Mouse (Mus musculus) left cerebral cortex, adult 18-20 months (tissue): ENCODE data around the gene Ddx58. TPM values are rescaled to one million over a fixed set of nuclear protein-coding genes. Genes with fewer than 3 reads are reported as not detected.

Experiments used
- DNase-seq, 2 experiments: peaks; one replicate each; pipeline ENCODE4 v3.0.0; 2021 to 2022; ENCODE audit warnings: low spot score in 2 of 2, mixed read lengths in 1 of 2
- long read RNA-seq, 2 experiments: library from polyadenylated mRNA; stranded (forward); transcript quantifications; one replicate each; pipeline ENCODE4 v2.0.0; 2021
- total RNA-seq, 2 experiments: library from RNA; stranded (reverse); gene quantifications; 2 replicates each; pipeline ENCODE4 v1.2.3; 2021

Gene Ddx58
- total RNA-seq = 1 to 10 TPM; 4.0 to 4.4 TPM
- long read RNA-seq, experiment 1, partial matches to known transcripts = 1 of 5 reads
- long read RNA-seq, experiment 1, other reads (novel, unspliced or antisense) = 2 of 5 reads
- long read RNA-seq, experiment 2, partial matches to known transcripts = 1 of 4 reads
- long read RNA-seq, experiment 2, other reads (novel, unspliced or antisense) = 1 of 4 reads

DNA sequence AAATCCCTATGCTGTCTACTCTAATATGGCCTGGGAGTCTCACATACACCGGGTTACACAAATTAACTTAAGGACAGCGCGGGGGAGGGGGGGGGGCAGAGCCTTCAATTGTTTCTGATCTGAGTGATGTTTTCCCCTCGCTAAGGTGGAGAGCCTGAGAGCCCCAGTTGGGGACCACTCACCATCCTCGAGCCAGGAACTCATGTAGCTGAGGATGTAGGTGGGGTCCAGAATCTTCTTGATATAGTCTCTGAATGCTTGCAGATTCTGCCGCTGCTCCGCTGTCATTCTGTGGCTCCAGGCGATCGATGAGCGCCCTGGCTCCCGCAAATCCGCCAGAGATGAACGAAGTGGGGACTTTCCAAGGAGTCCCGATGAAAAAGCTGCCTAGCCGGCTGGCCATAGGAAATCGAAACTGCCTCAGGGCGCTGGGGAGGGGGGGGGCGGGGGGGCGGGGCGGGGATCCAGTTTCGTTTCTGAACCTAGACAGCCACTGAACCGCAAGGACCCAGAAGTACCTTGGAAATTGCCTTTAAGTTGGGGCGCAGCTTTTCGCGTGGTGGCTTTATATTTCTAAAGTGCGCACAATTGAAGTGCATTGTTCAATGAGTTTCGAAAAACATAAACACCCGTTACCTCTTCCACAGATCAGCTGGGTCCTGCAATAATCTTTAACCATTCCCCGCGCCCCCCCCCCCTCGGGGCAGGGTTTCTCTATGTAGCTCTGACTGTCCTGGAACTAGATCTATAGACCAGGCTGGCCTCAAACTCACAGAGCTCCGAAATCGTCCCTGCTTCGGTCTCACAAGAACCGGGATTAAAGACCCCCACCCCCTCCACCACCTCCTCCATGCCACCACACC lies at the start of gene Ddx58:
Gene Ddx58 (minus strand): TSS at position 420 of the 863 bp plus-strand sequence.
- no peak for DNase-seq

DNA sequence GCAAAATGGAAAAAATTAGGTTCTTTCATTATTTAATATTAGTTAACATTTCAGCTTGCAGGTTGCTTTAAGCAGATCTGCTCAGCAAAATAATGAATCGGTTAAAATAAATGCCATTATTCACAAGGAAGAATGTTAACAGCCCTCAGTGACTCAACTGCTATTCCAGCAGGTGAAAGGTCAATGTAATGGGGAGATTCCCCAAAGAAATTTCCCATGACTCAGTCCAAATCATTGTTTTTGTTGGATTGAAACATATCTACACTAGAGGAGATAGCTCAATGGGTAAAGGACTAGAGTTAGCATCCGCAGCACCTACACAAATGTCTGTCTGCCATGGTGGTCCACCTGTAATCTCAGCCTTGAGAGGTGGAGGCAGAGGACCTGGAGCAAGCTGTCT lies 49.4 kb upstream of the Ddx58 start:
- DNase-seq = no peak

DNA sequence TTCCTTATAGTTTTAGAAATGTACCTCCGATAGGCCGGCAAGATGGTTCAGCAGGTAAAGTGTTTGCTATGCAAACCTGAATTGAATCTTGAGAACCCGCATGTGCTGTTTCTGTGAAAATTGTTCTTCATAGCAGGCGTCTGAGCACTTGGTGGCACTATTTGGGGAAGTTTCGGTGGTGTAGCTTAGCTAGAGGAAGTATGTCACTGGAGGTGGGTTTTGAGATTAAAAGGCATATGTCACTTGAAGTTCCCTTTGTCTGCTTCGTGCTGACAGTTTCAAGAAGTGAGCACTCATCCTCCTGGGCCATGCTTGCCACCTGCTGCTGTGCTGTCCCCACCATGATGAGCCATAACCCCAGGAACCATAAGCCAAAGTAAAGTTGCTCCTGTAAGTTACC lies 47.8 kb upstream of the Ddx58 start:
- no peak for DNase-seq

DNA sequence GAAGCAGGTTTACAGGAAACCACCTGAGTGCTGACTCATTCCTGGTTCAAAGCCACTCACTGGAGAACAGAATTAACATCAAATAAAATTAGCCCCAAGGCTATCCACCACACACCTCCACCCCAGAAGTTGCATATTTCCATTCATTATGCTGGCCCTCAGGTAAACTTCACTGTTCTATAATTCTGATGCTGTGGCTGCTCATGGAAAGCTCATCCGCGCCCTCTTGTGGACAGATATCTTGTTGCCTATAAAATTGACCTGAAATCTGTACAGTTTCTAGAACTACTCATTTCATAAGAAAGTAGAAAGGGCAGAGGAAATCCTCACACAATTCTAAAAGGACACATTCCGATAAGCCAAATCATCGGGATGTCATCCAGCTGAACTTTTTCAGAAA lies 46.0 kb upstream of the Ddx58 start:
- peak; percentile 69 to 82 for DNase-seq

DNA sequence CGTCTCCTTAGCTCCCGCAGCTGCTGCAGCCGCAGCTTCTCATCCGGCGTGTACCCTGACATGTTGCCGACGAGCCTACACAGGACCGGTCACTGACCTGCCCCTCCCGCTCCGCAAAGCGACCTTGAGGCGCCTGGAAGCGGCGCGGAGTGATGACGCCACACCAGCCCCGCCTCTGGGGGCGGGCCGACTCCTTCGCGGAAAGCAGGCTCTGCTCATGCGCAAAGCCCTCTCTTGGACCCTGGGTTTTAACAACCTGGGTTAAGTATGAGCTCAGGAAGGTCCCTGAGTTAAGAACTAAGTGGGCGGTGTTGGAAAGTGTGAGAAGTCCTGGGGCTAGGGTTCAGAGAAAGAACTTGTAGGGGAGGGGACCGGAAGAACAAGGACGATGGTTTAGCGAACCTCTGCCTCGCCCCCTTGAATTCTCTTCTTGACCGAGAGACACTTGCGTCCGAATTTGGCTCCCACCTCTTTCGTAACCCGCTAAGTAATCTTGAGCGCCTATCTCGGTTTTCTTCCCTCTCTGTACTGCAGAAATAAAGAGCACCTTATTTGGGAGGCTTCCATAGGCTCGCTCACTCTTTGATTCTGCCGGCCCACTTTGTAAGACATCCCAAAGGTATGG lies 39.8 kb upstream of the Ddx58 start, which contains the start of gene Ndufb6:
Gene Ndufb6 (minus strand): TSS at position 146 of the 625 bp plus-strand sequence.
- DNase-seq = peak; percentile 93 to 96

DNA sequence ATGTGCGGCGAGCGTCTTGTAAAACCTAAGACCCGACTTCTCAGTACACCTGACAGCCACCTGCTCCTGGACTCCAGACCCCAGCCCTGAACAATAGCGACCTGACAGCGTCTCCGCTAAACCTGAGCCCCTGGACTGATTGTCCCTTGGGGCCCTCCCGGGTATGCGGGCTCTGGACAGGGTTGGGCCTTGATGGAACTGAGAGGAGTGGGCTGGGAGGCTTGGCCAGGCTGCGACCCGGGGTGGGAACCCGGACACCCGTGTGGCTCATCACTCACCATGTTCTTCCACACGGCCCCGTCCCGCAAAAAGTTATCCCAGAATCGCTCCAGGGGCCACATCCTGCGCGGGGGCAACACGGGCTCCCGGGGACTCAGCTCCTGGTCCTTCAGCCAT lies 39.2 kb upstream of the Ddx58 start:
- DNase-seq = no peak

DNA sequence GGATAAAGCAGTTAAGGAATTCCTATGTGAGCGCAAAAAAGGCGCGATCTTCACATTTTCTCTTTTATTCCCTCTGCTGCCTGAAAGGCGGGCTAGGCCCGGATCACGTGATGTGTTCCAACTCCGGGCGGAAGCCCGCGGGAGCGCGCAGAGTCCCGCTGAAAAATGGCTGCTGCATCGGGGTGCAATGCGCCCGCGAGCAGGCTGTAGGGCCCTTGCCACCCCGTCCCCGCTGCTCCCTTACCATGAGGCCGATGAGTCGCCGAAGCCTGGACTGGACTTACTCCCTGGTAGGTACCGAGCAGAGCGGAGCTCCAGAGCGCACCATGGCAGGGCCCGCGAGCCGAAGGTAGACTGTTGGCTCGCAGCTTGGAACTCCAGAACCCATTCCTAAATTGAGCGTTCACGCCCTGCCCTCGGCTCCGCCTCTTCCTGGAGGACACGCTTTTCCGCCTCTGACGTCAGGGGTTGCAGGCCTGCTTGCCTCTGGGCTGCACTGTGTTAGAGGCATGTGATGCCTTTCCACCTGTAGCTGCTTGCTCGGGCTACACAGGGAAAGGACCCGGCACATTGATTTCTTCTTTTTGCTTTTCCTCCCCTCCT lies 29.9 kb upstream of the Ddx58 start, which contains the start of the genes Smim27 and Topors:
Gene Smim27 (plus strand): TSS at position 150 of the 603 bp plus-strand sequence.
Gene Topors (minus strand): TSS at position 421 of the 603 bp plus-strand sequence.
- peak; percentile 94 to 96 for DNase-seq

DNA sequence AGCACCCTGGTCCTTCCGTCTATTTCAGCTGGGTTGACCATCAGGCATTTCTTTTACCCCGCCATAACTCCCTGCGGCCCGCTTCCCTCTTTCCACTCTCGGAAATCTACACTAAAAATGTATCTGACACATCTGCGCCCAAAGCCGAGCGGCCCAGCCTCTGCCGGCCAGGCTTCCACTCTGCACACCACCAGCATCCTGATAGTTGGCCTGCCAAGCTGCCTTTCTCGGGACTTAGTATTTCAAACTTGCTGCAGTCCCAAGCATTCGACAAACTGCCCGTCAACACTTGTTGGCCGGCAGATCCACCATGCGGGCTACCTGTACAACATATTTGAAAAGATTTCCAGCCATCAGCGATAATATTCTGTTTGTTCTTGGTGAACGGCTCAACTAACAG lies 29.2 kb upstream of the Ddx58 start:
- DNase-seq = no peak

DNA sequence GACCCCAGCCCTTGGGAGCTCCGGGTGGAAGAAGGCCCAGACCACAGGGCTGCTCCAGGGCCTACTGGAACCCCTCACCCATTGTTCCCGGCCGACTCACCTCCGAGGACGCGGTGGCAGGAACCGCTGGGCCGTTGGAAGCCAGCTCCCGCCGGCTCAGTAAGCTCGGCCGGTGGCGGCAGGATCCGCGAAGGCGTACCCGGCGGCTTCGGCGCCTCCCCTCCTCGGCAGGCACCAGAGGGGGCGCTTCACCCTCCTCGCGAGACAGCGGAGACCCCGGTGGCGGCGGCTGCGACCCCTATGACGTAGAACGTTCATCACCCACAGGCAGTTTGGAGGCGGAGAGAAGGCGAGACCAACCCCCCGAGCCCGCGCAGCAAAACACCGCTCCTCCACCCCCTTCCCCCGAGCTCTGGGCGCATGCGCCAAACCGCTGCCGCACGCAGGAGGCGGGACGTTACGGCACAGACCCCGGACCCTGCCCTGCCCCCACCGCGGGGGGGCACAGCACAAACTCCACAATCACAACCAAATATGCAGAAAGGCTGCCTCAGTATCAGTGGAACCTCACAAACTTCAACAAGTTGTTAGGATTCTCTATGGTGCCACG lies 28.7 kb upstream of the Ddx58 start:
- peak; percentile 88 to 94 for DNase-seq

DNA sequence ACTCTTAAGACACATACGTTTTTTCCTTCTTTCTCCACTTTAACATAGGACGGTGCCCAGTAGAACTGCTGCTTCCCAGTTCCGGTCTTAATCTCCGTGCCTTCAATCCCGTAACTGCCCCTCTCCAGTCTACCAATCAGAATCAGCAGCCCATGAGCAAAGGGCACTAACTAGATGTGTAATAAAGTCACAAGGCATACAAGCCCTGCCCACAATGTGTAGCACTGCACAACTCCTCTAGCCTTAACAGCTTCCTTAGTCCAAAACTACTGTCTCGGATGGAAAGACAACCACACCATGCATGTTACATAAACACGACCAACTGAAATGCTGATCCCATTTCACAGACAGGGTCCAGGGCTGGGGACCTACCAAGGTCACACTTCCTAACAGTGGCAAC lies 28.1 kb upstream of the Ddx58 start:
- DNase-seq = no peak

DNA sequence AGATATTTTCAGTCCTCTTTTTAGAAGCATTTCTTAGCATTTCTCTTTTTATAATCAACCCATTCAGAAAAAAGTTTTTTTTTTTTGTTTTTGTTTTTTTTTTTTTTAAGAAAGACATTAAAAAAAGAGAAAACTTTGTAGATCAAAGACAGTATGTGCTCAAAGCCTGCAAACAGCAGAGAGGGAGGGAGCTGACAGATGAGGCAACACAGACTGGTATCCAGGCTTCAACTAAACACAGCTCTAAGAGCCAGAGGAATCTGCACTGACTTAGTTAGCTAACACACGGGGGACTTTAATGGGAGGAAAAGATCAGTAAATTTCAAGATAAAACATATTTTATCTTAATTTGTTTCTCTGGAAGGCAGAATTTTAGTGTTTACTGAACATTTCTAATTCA lies 24.7 kb upstream of the Ddx58 start:
- DNase-seq = no peak

DNA sequence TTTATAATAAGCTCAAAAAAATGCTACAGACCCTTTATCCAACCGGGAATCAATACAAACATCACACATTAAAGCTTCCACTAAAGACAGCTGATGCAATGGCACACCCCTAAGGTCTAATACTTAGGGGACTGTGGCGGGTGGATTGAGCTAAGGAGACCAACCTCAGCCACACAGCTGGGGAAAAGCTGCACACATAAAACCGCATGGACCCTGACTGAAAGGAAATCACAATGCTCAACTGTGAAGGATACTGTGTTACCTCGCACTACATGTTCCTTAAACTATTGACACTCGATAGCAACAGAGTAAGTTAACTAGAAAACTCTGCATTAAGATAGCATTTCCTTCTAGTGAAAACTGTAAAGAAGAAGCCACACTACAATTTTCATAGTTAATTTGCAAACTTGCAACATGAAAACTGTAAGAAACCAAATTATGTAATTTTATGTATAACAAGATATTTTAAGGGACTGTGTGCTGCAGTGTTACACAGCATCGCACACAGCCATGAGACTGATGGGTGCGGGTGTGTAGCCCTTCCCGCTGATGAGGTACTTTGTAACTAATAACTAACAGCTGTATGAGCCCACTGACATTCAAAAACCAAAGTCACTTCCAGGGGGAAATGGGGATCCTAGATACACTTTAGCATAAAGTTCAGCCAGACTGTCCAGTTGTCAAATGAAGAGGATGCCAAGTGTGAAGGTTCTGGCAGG lies 14.9 kb upstream of the Ddx58 start:
- no peak for DNase-seq

DNA sequence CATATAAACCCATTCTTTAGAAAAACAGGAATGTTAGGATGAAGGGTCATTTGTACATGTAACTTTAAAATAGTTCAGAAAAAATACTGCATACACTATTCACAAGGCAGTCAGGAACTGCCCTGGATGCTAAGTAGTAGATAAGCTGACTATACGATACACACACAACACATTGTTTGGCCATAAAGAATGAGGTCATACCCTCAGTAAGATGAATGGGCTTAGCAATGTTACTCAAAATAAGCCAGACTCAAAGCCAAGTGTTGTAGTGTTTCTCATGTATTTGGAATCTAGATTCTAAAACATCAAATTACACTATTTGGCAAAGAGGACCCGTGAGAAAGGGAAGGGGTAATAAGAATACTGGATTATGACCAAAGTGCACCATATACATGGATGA lies 14.1 kb upstream of the Ddx58 start:
- no peak for DNase-seq

DNA sequence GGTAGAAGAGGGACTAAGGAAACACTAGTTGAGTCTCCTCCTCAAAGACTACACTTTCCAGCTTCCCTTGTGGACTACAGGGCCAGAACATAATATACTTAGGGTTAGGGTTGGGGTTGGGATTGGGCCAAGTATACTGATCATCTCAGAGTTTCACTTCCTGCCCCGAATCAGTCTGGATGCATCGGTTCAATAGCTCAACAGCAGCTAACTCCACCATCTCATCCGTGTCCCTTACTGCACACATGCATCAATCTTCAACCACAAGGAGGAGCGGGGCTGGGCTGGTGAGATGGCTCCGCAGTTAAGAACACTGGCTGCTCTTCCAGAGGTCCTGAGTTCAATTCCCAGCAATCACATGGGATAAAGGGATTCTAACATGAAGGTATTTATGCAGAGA lies 11.4 kb upstream of the Ddx58 start:
- DNase-seq = no peak

DNA sequence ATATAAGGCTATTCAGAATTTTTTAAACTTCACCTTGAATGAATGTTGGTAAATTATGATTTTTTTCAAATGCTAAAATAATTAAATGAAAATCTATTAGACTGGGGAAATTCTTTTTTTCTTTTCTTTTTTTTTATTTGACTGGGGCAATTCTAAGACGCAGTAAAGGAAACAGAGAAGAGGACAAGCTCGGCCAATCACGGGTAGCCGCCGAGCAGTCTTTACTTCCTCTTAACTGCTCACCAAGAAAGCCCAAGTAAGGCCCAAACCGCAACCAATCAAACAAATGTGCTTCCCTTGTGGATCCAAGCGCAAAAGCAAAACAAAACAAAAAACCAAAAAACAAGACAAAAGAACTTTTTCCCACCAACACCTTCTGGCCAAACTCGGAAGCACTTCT lies 4.4 kb upstream of the Ddx58 start:
- DNase-seq = no peak

DNA sequence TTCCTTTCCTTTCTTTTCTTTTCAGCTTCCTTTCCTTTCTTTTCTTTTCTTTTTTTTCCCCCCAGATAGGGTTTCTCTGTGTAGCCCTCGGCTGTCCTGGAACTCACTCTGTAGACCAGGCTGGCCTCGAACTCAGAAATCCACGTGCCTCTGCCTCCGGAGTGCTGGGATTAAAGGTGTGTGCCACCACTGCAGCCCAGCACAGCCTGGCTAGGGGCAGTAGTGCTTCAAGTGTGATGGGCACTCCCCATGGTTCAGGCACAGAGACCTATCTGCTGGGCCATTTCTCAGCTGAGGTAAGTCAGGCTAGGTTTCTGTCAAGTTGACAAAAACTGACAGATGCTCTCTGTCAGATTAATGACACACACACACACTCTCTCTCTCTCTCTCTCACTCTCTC lies 3.4 kb upstream of the Ddx58 start:
- no peak for DNase-seq

DNA sequence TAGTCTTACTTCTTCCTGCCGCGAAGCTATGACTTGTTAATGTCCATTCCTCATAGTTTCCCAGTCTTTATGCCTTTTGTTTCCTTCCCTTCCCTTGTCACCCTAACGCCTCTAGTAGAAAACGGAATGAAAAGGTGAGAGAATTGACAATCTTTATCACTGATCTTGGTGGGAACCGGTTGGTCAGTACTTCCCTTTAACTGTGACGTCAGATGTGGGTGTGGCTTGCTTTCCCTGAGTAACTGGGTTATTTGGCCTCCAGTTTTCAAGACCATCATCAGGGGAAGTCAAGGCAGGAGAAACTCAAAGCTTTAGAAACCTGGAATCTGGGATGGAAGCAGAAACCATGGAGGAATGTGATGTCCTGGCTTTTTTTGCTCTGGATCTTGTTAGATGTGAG lies 2.3 kb upstream of the Ddx58 start:
- no peak for DNase-seq

DNA sequence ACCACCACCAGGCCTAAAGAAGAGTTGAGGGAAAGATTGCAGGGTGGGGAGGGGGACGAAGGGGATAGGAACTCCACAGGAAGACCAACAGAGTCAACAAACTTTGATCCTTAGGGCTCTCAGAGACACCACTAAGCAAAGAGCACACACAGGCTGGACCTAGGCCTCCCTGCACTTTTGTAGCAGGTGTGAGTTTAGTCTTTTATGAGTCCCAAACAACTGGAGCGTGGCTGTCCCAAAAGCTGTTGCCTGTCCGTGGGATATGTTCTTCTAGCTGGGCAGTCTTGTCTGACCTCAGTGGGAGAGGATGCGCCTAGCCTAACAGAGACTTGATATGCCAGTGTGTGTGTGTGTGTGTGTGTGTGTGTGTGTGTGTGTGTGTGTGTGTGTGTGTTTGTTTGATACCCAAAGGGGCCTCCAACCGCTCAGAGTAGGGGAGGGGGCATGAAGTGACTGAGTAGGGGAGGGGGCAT lies 680 bp upstream of the Ddx58 start:
- no peak for DNase-seq

DNA sequence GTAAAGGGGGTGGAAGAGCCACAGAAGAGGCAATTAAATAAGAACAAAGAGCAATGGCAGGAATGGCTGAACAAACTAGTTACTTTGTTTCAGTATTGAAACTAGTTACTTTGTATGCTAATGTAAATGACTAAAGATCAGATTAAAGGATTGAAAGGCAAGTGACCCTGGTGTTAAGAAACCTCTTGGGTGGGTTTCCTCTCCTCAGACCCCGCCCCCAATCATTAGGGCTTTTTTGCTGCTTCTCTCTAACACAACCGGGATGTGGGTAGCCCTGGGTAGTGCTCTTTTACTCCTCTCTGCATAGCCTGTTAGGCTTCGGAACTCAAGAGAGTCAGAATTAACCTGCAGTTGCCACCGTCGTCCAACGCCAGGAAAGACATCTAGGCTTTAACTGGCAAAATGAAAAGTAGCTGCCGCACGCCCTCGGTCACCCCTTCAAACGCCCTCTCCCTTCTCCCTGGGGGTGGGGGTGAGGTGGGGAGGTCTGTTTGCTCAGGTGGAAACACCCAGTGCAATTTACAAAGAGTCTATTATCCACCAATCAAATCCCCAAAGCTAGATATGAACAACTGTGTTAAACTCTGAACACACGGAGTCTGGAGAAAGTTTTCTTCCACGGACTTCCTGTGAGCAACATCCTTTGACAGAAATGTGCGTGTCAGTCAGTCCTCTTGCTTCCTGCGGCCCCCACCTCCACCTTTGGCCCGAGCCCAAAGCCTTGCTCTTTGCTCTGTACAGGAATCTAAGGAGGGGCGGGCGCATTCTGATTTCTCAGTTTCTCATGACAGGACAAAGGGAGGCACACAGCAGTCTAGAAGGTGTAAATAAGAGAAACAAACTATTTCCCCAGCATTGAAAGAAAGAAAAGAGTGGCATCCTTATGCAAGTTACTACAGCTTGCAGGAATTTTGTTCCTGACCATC lies 882 bp downstream of the Ddx58 start:
- DNase-seq = no peak
